Mouse (Mus musculus) G1E (cell line): ENCODE results near the gene Slc6a19.

Experiments
- CTCF ChIP-seq: IDR thresholded peaks from 2 replicates; pipeline ENCODE4 v1.5.1; 2012; ENCODE audit warnings: low read depth, low read length, inconsistent platforms, mixed read lengths
- GATA1 ChIP-seq: IDR thresholded peaks from 2 replicates; pipeline ENCODE4 v1.6.1; 2012; ENCODE audit warnings: borderline replicate concordance, low read length, inconsistent platforms, mixed read lengths
- GATA2 ChIP-seq: IDR thresholded peaks from 2 replicates; pipeline ENCODE4 v1.6.1; 2012; ENCODE audit warnings: low read depth, low read length, inconsistent platforms, borderline replicate concordance
- POLR2AphosphoS5 ChIP-seq: IDR thresholded peaks from 2 replicates; pipeline ENCODE4 v1.6.1; 2012; ENCODE audit warnings: low read depth, low read length, inconsistent platforms; ENCODE audit not compliant: insufficient replicate concordance

DNA sequence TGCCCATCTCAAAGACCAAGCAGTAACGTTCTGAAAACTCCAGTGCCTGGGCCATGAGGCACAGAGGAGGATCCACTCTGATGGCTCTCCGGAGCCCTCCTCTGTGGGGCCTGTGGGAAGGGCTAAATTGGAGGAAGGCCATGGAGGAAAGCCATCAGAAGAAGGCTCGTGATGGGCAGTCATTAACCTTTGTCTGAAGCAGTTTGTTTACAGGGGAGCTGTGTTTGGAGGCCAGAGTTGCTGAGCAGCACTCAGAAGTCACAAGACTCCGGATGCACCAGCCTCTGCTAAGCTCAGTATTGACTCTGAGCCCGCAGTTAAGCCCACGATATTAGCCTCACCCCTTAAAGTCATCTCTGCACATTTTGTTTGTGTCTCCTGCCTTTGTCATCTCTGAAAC is 4.8 kb upstream of the Slc6a19 start:
- TF ChIP-seq CTCF (no peak), POLR2AphosphoS5 (no peak), GATA2 (no peak), GATA1 (no peak)
